Mouse (Mus musculus): Measurements from ENCODE around the gene Irs3.

Irs3 gene

DNA sequence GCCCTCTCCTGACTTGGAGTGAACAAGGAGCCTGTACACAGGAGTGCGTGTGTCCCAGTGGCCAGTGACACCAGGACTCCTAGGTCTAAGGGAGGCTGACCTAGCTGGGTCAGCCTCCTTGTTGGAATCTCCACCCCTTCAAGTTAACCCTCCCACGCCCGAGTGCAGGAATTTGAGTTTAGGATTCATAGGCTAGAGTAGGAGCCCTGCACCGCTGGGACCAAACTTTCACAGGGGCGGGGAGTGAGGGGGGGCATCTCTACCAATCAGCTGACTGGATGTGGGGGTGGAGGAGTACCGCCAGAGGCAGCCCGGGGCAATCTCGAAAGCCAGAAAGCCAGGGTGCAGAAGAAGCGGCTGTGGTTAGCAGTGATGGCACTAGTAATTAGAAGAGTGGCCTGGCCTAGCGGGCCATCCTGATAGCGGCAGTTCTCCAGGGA lies at the start of gene Irs3:
Irs3 (minus strand) TSS at position 63 of the 440 bp plus-strand sequence.
- DNase-seq (ENCODE audit: low spot score in 2 of 2): no peak

- DNase-seq (ENCODE audit: low spot score in 2 of 2): no peak
Observed at GRCm38 (mm10) chr5:137694796-137695195, 49.3 kb upstream of the Irs3 start.

- DNase-seq (ENCODE audit: low spot score in 2 of 2): no peak
Observed at GRCm38 (mm10) chr5:137691881-137692280, 46.4 kb upstream of the Irs3 start.

GRCm38 (mm10) chr5:137690531-137690930 lies 45.0 kb upstream of the Irs3 start:
- DNase-seq (ENCODE audit: low spot score in 2 of 2): no peak

DNA sequence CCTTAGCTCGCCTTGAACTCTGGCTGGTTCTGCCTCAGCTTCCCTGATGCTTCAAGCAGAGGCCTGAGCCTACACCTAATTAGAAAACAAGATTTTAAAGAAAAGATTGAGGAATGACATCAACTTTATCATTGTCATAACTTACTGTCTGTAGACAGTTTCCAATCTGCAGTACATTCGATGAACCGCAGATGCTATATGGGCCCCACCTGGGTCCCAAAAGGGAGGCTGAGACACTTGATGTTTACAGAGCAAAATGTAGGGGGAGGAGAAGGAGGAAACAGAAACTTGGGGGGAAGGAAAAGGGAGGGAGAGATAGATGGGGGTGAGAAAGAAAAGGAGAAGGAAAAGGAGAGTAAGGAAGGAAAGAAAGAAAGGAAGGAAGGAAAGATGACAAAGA lies 44.5 kb upstream of the Irs3 start:
- no peak for DNase-seq (ENCODE audit: low spot score in 2 of 2)

- no peak for DNase-seq (ENCODE audit: low spot score in 2 of 2)
Observed at GRCm38 (mm10) chr5:137686127-137686790, 40.7 kb upstream of the Irs3 start.

- DNase-seq (ENCODE audit: low spot score in 2 of 2): no peak
Observed at GRCm38 (mm10) chr5:137685653-137686052, 40.1 kb upstream of the Irs3 start.

- peak; percentile 90 to 96 for DNase-seq (ENCODE audit: low spot score in 2 of 2)
Observed at GRCm38 (mm10) chr5:137684294-137685123, 39.0 kb upstream of the Irs3 start, which contains the start of gene Agfg2. Gene Agfg2, minus strand, starts transcription at chr5:137684726.

DNA sequence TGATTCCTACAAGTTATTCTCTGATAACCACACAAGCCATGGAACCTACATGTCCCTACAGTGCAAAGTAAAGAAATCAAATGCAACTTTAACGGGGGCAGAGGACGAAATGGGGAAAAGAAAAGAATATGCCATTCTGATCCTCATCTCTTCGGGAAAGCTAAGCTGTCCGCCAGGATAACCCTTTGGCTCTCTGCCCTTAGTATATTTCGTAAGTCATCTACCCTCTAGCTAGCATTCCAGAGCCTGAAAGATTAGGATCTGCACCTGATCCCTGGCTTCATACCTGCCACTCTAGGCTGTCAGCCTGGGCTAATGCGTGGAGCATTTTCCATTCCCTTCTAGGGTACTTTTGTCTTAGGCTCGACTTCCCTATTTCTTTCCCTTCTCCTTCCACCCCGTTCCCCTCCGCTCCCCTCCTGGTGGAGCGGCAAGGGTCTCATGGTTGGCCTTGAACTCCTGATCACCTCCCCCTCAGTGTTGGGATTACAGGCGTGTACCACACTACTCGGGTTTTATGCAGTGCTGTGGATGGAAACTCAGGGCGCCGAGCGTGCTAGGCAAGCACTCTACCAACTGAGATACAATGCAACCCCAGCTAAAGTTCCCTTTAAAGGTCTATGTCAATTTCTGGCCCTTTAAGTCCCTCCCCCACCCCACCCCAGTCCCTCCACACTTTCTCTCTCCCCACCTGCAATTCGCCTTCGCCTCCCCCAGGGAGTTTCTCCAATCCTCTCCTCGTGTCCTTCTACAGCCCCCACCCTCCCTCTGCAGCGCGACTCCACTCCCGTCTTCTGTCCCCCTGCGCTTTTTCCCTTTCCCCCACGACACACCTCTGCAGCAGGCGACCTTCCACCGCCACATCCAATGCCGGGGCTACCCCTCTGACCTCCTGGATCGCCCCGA lies 38.1 kb upstream of the Irs3 start:
- DNase-seq (ENCODE audit: low spot score in 2 of 2): no peak

- no peak for DNase-seq (ENCODE audit: low spot score in 2 of 2)
Observed at GRCm38 (mm10) chr5:137682526-137682925, 37.0 kb upstream of the Irs3 start.

DNA sequence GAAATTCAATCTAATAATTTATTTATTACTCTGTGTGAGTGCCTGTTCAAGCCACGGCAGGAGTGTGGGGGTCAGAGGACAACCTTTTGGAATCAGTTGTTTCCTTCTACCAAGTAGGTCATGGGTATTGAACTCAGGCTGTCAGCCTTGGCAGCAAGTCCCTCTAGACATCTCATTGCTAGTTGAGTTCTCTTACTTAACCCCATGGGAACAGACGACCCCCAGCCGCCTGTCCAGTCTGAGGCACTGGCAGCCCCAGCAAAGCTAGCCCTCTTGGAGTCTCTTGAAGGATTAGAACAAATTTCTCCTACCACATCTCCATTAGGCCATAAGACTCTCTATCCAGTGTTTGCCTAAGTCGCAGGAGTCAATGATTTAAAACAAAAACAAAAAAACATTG lies 34.2 kb upstream of the Irs3 start:
- no peak for DNase-seq (ENCODE audit: low spot score in 2 of 2)

GRCm38 (mm10) chr5:137678736-137679135 lies 33.2 kb upstream of the Irs3 start:
- no peak for DNase-seq (ENCODE audit: low spot score in 2 of 2)

- DNase-seq (ENCODE audit: low spot score in 2 of 2): no peak
Observed at GRCm38 (mm10) chr5:137677859-137678258, 32.3 kb upstream of the Irs3 start.

DNA sequence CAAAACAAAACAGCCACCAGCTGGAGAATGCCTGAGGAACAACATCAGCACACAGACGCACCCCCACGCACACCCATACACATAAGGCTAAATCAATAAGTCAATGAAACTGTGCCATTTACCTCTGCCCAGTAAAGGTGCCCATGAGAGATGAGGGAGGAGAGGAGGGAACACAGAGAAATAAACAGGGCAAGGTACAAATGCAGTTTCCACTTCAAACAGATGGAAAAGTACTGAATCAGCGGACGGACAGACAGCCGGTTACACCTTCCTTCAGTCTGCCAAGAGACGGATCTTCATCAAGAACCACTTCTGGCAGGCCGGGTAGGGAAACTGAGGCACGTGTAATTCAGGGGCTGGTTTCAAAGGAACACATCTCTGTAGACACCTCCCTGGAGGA lies 29.3 kb upstream of the Irs3 start:
- no peak for DNase-seq (ENCODE audit: low spot score in 2 of 2)

DNA sequence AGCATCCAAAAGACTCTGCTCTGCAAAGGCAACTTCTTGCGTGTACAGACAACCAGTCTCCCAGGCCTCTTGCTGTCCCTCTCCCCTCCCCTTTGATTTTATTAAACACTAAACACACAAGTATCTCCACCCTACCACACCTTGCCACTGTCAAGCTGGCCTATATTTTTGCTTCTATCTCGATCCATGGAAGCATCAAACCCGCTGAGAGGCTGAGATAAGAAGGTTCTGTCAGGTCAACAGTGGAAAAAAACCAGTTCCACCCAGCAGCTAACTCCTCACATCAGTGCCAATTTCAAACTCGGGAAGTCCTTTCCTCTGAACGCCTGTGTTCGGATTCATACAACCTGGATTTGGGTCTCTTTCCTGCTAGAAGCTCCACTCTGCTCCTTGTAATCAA lies 27.5 kb upstream of the Irs3 start:
- DNase-seq (ENCODE audit: low spot score in 2 of 2): no peak

- DNase-seq (ENCODE audit: low spot score in 2 of 2): no peak
Observed at GRCm38 (mm10) chr5:137672361-137672760, 26.8 kb upstream of the Irs3 start.

DNA sequence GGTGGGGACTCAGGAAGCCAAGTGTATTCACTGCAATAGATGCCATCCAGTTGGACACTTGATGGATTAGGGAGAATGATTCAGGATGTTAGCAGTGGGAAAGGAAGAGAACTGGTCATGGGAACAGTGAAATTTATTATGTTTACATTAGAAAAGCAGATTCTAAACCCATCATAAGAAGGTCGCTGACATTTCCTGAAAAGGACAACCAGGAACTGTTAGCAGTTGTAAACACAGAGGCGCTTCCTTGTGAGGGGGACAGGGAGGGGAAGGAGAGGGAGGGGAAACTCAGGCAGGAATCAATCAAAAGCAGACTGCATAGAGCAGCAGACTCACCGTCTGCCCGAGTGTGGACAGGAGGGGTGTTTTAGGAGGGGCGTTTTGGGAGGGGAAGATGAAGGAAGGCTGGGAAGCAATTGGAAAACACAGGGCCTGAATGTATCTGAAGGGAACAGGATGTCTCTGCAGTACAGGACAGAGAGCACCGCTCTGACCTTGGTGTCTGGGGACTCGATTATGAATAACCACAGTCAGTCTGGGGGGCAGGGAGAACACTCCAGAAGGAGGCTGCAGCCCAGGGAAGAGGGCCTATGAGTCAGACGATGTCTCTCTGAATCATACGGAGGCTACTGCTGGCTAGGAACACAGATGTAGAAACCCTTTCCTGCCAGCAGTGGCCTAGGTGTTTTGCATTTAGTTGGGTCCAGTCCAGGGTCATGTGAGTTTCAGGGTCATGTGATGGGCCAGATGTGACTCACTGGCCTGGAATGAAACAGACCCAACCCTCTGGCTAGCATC lies 26.1 kb upstream of the Irs3 start:
- no peak for DNase-seq (ENCODE audit: low spot score in 2 of 2)

GRCm38 (mm10) chr5:137670240-137670639 lies 24.7 kb upstream of the Irs3 start:
- no peak for DNase-seq (ENCODE audit: low spot score in 2 of 2)

- DNase-seq (ENCODE audit: low spot score in 2 of 2): peak in 1 of 2 experiments; percentile 29
Observed at GRCm38 (mm10) chr5:137668971-137669370, 23.5 kb upstream of the Irs3 start.

DNA sequence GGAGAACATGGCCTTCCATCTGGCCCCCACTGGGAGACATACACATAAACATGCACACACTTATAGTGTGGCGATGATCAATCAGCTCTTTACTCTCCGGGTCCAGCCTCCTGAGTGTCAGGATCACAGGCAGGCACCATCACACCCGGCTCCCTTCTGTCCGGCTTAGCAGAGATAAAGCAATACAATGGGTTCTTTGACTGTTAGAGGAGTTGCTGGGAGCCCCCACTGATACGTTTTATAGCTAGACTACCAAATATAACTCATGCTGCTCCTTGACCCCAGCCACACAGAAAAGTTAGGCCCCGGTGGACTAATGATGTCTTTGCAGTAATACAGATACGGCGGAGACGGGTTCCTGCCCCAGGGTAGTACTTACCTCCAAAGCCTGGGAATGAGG lies 17.5 kb upstream of the Irs3 start:
- no peak for DNase-seq (ENCODE audit: low spot score in 2 of 2)

GRCm38 (mm10) chr5:137660064-137660688 lies 14.7 kb upstream of the Irs3 start:
- DNase-seq (ENCODE audit: low spot score in 2 of 2): no peak
